Mouse (Mus musculus) embryo, embryonic 11.5 days (tissue): Measurements from ENCODE around the gene Zfp748.

ENCODE experiments used
- DNase-seq: peaks from one replicate; pipeline ENCODE4 v3.0.0-alpha.2; 2012; ENCODE audit warnings: low read depth, low spot score

Gene Zfp748

GRCm38 (mm10) chr13:67553730-67554129 is at the start of gene Zfp748:
Gene Zfp748, minus strand, starts transcription at chr13:67553830.
- DNase-seq, result no peak

GRCm38 (mm10) chr13:67572591-67573189 is 19.1 kb upstream of the Zfp748 start:
- no peak for DNase-seq

- peak; percentile 79 for DNase-seq
These were observed 904 bp downstream of the Zfp748 start for GRCm38 (mm10) chr13:67552505-67553346.

- DNase-seq, result no peak
These were observed 7.7 kb downstream of the Zfp748 start for GRCm38 (mm10) chr13:67545941-67546340.

GRCm38 (mm10) chr13:67527049-67527730 is 26.4 kb downstream of the Zfp748 start:
- no peak for DNase-seq

- peak; percentile 83 for DNase-seq
These were observed 27.7 kb downstream of the Zfp748 start, which contains the start of the genes Gm26965 and Zfp87 for GRCm38 (mm10) chr13:67525753-67526410. Gene Gm26965, minus strand, starts transcription at chr13:67526151. Gene Zfp87, minus strand, starts transcription at chr13:67526177.

GRCm38 (mm10) chr13:67500908-67501307 is 52.7 kb downstream of the Zfp748 start:
- no peak for DNase-seq

GRCm38 (mm10) chr13:67500084-67500719 is 53.4 kb downstream of the Zfp748 start, which contains the start of gene Zfp58:
Gene Zfp58, minus strand, starts transcription at chr13:67500555.
- DNase-seq, result peak; percentile 69

GRCm38 (mm10) chr13:67495631-67496030 is 58.0 kb downstream of the Zfp748 start:
- no peak for DNase-seq
